Mouse (Mus musculus) small intestine, adult 2 months (tissue): ENCODE measurements around the gene Rbfox1. TPM values are rescaled to one million over a fixed set of nuclear protein-coding genes. Genes with fewer than 3 reads are reported as not detected.

Experiments used
- H3K27ac ChIP-seq: fragments of 200-500 bp; 2 replicates; pipeline ENCODE4 v1.5.1; 2012; ENCODE audit warnings: low read depth, low read length, control low read depth, inconsistent platforms; ENCODE audit not compliant: insufficient read depth
- H3K27me3 ChIP-seq: fragments of 200-500 bp; 2 replicates; pipeline ENCODE4 v1.6.1; 2012; ENCODE audit warnings: mild to moderate bottlenecking, moderate library complexity, low read length, inconsistent platforms; ENCODE audit not compliant: control insufficient read depth, insufficient read depth
- H3K36me3 ChIP-seq: fragments of 200-500 bp; 2 replicates; pipeline ENCODE4 v1.6.1; 2012; ENCODE audit warnings: mild to moderate bottlenecking, low read length, control low read depth, inconsistent platforms; ENCODE audit not compliant: control insufficient read depth, insufficient read depth
- H3K4me1 ChIP-seq: fragments of 200-500 bp; 2 replicates; pipeline ENCODE4 v1.6.1; 2012; ENCODE audit warnings: low read length, inconsistent platforms, mixed read lengths; ENCODE audit not compliant: control insufficient read depth, insufficient read depth, insufficient read length
- H3K4me3 ChIP-seq: fragments of 200-500 bp; 2 replicates; pipeline ENCODE4 v1.5.1; 2012; ENCODE audit warnings: low read depth, mild to moderate bottlenecking, control low read depth, inconsistent platforms, low read length, moderate library complexity
- CTCF ChIP-seq: fragments of 200-500 bp; IDR thresholded peaks from 2 replicates; pipeline ENCODE4 v1.5.1; 2012; ENCODE audit warnings: low read depth, mild to moderate bottlenecking, control low read depth, inconsistent platforms, low read length, moderate library complexity, mixed read lengths; ENCODE audit not compliant: insufficient replicate concordance, insufficient read length; ENCODE audit errors: extremely low read depth
- POLR2A ChIP-seq: fragments of 200-500 bp; IDR thresholded peaks from 2 replicates; pipeline ENCODE4 v1.6.1; 2012; ENCODE audit warnings: low read depth, mild to moderate bottlenecking, control low read depth, inconsistent platforms, low read length, moderate library complexity
- WGBS: fragments of 180-500 bp; shearing (Covaris S2); methylation state at CpG from one replicate; pipeline ENCODE4 v1.1.7; 2018; 5-methylcytosine and 5-hydroxymethylcytosine counted together
- polyA plus RNA-seq: library from polyadenylated mRNA; depleted of rRNA; stranded (reverse); fragments of >200 nt; gene quantifications from 2 replicates; pipeline ENCODE4 v1.2.3, GENCODE M21; 2012

Gene Rbfox1
- polyA plus RNA-seq, 1 experiment = 0.72 TPM

GRCm38 (mm10) chr16:6097244-6098040 is 212.3 kb downstream of the Rbfox1 start:
- Histone ChIP-seq H3K27me3 (no peaks in the 10 kb centered on the region), H3K4me3 (no peak overlapping the region), H3K27ac (no peak overlapping the region), H3K36me3 (no peaks in the 10 kb centered on the region), H3K4me1 (no peaks in the 10 kb centered on the region)
- TF ChIP-seq CTCF (no peak), POLR2A (no peak)
- 68% methylated on average over 7 of the region's 7 CpGs for WGBS

- TF ChIP-seq CTCF = no peak
- TF ChIP-seq POLR2A = no peak
- no peaks in the 10 kb centered on the region for H3K27me3 ChIP-seq
- no peak overlapping the region for H3K4me3 ChIP-seq
- H3K4me1 ChIP-seq = no peaks in the 10 kb centered on the region
- H3K36me3 ChIP-seq = no peaks in the 10 kb centered on the region
- WGBS = 79% methylated on average over 3 of the region's 3 CpGs
- no peak overlapping the region for H3K27ac ChIP-seq
Measured at GRCm38 (mm10) chr16:6098116-6098515, 213.0 kb downstream of the Rbfox1 start.

DNA sequence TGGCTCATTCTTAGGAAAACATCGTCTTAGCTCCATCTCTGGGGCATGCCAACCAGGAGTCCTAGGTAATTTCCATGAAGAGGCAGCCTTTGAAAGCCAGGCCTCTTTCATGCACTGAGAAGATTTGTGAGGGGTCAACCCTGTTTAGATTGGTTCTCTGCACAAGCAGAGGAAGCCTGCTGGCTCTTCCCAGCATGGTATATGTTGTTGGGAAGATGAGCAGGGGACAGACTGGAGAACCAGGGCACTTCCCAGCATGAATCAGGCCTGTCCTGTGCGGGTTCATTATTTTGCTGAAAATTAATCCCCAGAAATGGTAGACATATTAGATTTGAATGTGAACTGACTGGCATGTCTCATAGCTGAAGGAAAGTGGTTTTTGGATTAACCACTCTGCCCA is 214.4 kb downstream of the Rbfox1 start:
- Histone ChIP-seq H3K4me3 (no peak overlapping the region), H3K27ac (no peak overlapping the region), H3K27me3 (no peaks in the 10 kb centered on the region), H3K36me3 (no peaks in the 10 kb centered on the region), H3K4me1 (no peaks in the 10 kb centered on the region)
- WGBS = 86% methylated on average over 2 of the region's 2 CpGs
- TF ChIP-seq POLR2A = no peak
- TF ChIP-seq CTCF = no peak

DNA sequence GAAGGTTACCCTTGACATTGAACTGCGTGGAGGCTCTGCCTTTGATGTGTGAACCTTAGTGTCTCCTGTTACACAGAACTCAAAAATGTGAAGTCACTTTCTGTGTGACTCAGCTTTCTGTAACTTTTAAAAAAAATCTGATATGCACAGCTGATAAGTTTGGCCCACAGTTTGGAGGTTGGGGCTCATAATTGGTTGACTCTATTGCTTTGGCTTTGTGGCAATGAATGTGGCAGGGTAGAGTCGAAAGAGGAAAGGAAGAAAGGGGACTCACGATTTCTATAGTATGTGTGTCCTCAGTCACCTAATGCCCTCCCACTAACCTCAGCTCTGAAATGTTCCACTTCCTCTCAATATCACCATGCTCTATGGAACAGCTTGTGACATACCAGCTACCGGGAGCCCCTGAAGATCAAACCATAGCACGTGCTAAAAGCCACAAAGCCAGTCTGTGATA is 215.3 kb downstream of the Rbfox1 start:
- Histone ChIP-seq H3K27ac (no peak overlapping the region), H3K27me3 (no peaks in the 10 kb centered on the region), H3K4me1 (no peaks in the 10 kb centered on the region), H3K4me3 (no peak overlapping the region), H3K36me3 (no peaks in the 10 kb centered on the region)
- WGBS = 69% methylated on average over 5 of the region's 5 CpGs
- TF ChIP-seq POLR2A (no peak), CTCF (no peak)

DNA sequence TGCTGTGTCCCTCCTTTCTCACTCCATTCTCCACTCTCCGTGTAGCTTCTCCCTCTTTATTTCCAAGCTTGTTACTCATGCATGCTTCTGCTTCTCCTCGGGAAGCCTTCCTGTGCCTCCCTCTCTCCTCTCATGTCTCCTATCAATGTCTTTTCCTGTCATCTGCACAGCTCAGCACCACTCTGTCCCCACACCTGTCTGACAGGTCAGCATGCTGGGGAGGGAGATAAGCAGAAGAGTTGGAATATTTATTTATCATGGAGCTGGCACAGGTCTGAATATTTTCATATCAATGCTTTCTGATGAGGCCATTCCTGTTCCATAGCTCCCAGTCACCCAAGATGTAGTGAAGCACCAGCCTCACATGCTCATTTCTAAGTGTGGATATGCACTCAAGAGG is 218.6 kb downstream of the Rbfox1 start:
- H3K4me1 ChIP-seq = no peaks in the 10 kb centered on the region
- TF ChIP-seq CTCF = no peak
- TF ChIP-seq POLR2A = no peak
- H3K36me3 ChIP-seq = no peaks in the 10 kb centered on the region
- H3K27ac ChIP-seq = no peak overlapping the region
- 70% methylated on average over 2 of the region's 2 CpGs for WGBS
- H3K4me3 ChIP-seq = no peak overlapping the region
- H3K27me3 ChIP-seq = no peaks in the 10 kb centered on the region

DNA sequence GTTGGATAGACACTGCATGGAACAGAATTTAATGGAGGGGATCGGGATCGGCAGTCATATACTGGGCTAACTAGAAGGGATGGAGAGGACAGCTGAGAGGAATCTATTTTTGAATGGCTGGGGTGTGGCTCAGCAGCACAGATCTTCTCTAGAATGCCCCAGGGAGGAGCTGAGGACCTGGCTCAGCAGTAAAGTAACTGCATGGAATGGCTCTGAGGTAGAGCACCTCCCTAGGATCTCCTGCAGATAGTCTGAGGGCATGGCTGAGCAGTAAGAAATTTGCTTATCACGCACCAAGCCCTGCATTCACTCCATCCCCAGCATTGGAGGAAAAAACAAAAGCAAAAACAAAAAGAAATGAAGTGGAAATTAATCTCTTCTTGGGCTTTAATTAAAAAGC is 225.0 kb downstream of the Rbfox1 start:
- TF ChIP-seq POLR2A = no peak
- TF ChIP-seq CTCF = no peak
- Histone ChIP-seq H3K27me3 (no peaks in the 10 kb centered on the region), H3K4me3 (no peak overlapping the region), H3K27ac (no peak overlapping the region), H3K36me3 (no peaks in the 10 kb centered on the region), H3K4me1 (no peaks in the 10 kb centered on the region)
- 91% methylated on average over 3 of the region's 3 CpGs for WGBS

- TF ChIP-seq POLR2A = no peak
- TF ChIP-seq CTCF = no peak
- Histone ChIP-seq H3K4me3 (no peak overlapping the region), H3K4me1 (no peaks in the 10 kb centered on the region), H3K27me3 (no peaks in the 10 kb centered on the region), H3K36me3 (no peaks in the 10 kb centered on the region), H3K27ac (no peak overlapping the region)
- 34% methylated on average over 5 of the region's 5 CpGs for WGBS
Measured at GRCm38 (mm10) chr16:6113836-6114475, 228.8 kb downstream of the Rbfox1 start.

GRCm38 (mm10) chr16:6119472-6119871 is 234.3 kb downstream of the Rbfox1 start:
- whole genome bisulfite sequencing = 6% methylated on average over 1 of the region's 1 CpGs
- no peaks in the 10 kb centered on the region for H3K27me3 ChIP-seq
- H3K4me1 ChIP-seq = no peaks in the 10 kb centered on the region
- no peak overlapping the region for H3K4me3 ChIP-seq
- TF ChIP-seq CTCF (no peak), POLR2A (no peak)
- H3K27ac ChIP-seq = no peak overlapping the region
- no peaks in the 10 kb centered on the region for H3K36me3 ChIP-seq
